Mouse (Mus musculus) retina, postnatal 1 day (tissue): ENCODE measurements at regions not wholly inside any gene's neighbourhood (a gene's known extent, or its start where the extent isn't known, plus 50 kb on each side); places are given as distances from the start of the nearest gene placed in this dataset.

Experiments used
- DNase-seq: peaks from one replicate; pipeline ENCODE4 v3.0.0-alpha.2; 2012

- DNase-seq = no peak
Observed at GRCm38 (mm10) chr2:51566554-51567246, 60.6 kb upstream of the Tas2r134 start.

GRCm38 (mm10) chr2:51563881-51564280, 63.4 kb upstream of the Tas2r134 start:
- peak; percentile 24 for DNase-seq

GRCm38 (mm10) chr2:51563240-51563639, 64.1 kb upstream of the Tas2r134 start:
- no peak for DNase-seq

GRCm38 (mm10) chr2:51550863-51551262, 76.4 kb upstream of the Tas2r134 start:
- DNase-seq = peak; percentile 50

GRCm38 (mm10) chr2:51549125-51549524, 78.2 kb upstream of the Tas2r134 start:
- no peak for DNase-seq

GRCm38 (mm10) chr2:51546181-51546580, 81.1 kb upstream of the Tas2r134 start:
- peak; percentile 16 for DNase-seq

GRCm38 (mm10) chr2:51543949-51544348, 83.4 kb upstream of the Tas2r134 start:
- no peak for DNase-seq

- DNase-seq = peak; percentile 32
Observed at GRCm38 (mm10) chr2:51542272-51542671, 85.0 kb upstream of the Tas2r134 start.

- DNase-seq = no peak
Observed at GRCm38 (mm10) chr2:51532709-51533414, 94.4 kb upstream of the Tas2r134 start.

GRCm38 (mm10) chr2:51531106-51531839, 96.0 kb upstream of the Tas2r134 start:
- peak; percentile 35 for DNase-seq

- no peak for DNase-seq
Observed at GRCm38 (mm10) chr2:51522766-51523165, 104.5 kb upstream of the Tas2r134 start.

GRCm38 (mm10) chr2:51509220-51510011, 117.9 kb upstream of the Tas2r134 start:
- no peak for DNase-seq

GRCm38 (mm10) chr2:51497896-51498295, 129.4 kb upstream of the Tas2r134 start:
- DNase-seq = no peak

- no peak for DNase-seq
Observed at GRCm38 (mm10) chr2:51473753-51474152, 153.6 kb upstream of the Tas2r134 start.

- DNase-seq = peak; percentile 39
Observed at GRCm38 (mm10) chr2:51467027-51467694, 160.2 kb upstream of the Tas2r134 start.

GRCm38 (mm10) chr2:51466003-51466402, 161.3 kb upstream of the Tas2r134 start:
- no peak for DNase-seq

- no peak for DNase-seq
Observed at GRCm38 (mm10) chr2:51465576-51465975, 161.7 kb upstream of the Tas2r134 start.

GRCm38 (mm10) chr2:51464356-51464755, 163.0 kb upstream of the Tas2r134 start:
- DNase-seq = no peak

GRCm38 (mm10) chr2:51460896-51461295, 166.4 kb upstream of the Tas2r134 start:
- no peak for DNase-seq

GRCm38 (mm10) chr2:51459486-51459885, 167.8 kb upstream of the Tas2r134 start:
- no peak for DNase-seq

- DNase-seq = no peak
Observed at GRCm38 (mm10) chr2:51457717-51458116, 169.6 kb upstream of the Tas2r134 start.

GRCm38 (mm10) chr2:51452816-51453215, 174.5 kb upstream of the Tas2r134 start:
- no peak for DNase-seq
